Mouse (Mus musculus): ENCODE data around the gene Arap1. TPM values are rescaled to one million over a fixed set of nuclear protein-coding genes. Genes with fewer than 3 reads are reported as not detected.

The Arap1 gene
- total RNA-seq, 2 experiments from 2014 or later = 21.3 to 23.7 TPM

- peak; percentile 78 for DNase-seq
These were observed 102.8 kb downstream of the Arap1 start for GRCm38 (mm10) chr7:101450422-101451401.

GRCm38 (mm10) chr7:101452669-101453068 is 104.8 kb downstream of the Arap1 start:
- DNase-seq = no peak

GRCm38 (mm10) chr7:101453296-101453695 is 105.4 kb downstream of the Arap1 start:
- no peak for DNase-seq

DNA sequence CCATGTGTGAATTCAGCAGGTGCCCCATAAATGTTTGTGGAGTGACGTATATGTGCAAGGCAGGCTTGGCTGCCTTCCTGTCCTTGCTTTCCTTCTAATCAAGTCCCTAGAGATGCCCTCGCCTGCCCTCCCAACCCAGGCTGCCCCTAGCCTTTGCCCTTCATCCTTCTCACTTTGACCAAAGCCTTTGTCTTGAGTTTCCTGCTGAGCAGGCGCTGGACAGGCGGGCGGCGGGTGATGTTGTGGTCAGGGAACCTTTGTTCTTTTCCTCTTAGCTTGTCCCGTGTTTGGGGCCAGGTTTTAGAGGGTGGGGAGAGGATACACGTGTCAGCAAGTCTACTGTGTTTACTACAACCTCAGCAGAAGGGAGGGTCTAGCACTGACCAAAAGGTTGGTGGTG is 105.9 kb downstream of the Arap1 start:
- DNase-seq = peak; percentile 53

DNA sequence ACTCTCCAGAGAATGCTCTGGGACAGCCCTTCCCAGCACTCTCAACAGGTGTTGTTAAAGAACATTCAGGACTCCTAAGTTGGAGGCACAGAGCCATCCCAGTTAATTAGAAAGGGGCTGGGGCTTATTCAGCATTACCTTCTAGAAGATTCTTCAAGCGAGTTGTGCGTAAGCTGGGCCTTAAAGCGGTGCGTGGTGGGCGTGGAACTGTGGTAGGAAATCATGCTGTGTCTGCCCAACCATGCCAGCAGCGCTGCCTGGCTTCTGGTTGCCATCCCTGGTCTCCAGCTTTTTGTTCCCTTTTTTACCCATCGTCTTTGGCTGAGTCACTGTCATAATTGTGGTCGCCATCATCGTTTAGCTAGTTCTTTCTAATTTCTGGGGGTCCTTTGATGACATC is 106.6 kb downstream of the Arap1 start:
- DNase-seq = no peak

DNA sequence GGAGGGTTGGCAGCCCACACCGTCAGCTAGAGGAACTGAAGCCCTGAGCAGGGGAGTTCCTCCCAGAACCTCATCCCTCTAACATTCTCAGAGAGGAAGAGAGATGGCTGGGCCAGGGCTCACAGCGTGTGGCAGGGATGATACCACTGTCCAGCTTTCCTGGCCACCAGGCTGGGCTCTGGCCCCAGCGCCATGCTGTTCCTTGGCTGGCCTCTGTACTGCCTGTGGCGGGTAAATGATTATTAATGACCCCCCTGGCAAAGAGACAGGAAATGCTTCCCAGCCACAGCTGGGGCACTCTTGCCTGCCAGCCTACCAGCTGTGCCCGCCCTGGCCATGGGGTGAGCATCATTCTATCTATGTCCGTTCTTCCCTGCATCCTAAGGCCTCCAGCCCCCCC is 107.3 kb downstream of the Arap1 start:
- DNase-seq = no peak

DNA sequence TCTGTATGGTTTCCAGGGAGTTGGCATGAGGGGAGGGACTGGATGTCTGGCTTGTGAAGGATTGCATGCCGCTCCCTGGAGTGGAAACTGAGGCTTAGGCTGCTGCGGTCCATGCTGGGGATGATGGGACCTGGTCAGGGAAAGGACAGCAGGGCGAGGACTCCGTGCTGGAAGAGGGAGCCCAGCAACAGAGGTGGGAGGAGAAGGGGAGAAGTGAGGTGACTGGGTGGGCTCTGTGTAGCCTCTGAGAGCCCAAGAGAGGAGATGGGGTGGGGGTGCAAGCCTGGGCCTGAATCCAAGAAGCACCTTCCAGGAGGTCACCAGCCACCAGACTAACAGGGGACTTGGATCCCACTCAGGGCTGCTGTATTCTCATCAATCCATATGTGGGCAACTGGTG is 108.5 kb downstream of the Arap1 start:
- DNase-seq = no peak

- no peak for DNase-seq
These were observed 108.9 kb downstream of the Arap1 start for GRCm38 (mm10) chr7:101456789-101457188.

DNA sequence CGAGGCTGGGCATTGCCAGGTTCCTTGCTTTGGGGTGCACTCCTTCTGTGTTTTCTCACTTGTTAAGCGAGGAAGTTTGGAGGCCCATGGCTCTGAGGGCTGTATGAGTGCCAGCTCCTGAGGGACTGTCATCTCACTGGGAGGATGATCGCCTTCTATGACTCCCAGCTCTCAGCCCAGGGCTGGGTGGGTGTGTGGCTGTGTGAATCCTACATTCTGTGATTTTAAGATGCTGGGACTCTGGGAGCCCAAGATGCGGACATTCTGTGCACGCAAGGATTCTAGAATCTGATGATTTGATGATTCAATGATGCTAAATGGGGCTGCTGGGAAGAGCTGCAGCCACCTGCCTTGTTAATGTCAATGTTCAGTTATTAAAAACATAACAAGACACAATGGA is 109.4 kb downstream of the Arap1 start:
- DNase-seq = no peak

GRCm38 (mm10) chr7:101457801-101458200 is 109.9 kb downstream of the Arap1 start:
- DNase-seq = no peak

GRCm38 (mm10) chr7:101458278-101458781 is 110.5 kb downstream of the Arap1 start:
- DNase-seq = no peak

- DNase-seq = no peak
These were observed 111.5 kb downstream of the Arap1 start for GRCm38 (mm10) chr7:101459305-101459813.

- DNase-seq = no peak
These were observed 112.2 kb downstream of the Arap1 start for GRCm38 (mm10) chr7:101459923-101460607.

- peak; percentile 86 for DNase-seq
These were observed 112.7 kb downstream of the Arap1 start for GRCm38 (mm10) chr7:101460608-101460957.

GRCm38 (mm10) chr7:101461571-101461970 is 113.7 kb downstream of the Arap1 start:
- DNase-seq = no peak

Other genes starting within 250 kb of the Arap1 start
- gene Atg16l2, start 45.8 kb upstream of the Arap1 start, total RNA-seq (2021) = 1 to 10 TPM; 6.7 to 7.4 TPM
- gene Stard10, start 31.0 kb upstream of the Arap1 start, total RNA-seq (2021) = 10 to 100 TPM; 36.9 to 42.3 TPM
- gene Gm45837, start 62.8 kb downstream of the Arap1 start, total RNA-seq (2021) = 1 to 10 TPM in 1 of 2 experiments, not detected in 1; 5.7 TPM
- gene Pde2a, start 73.6 kb downstream of the Arap1 start, total RNA-seq (2021) = 10 to 100 TPM; 14.8 to 26.3 TPM
- not detected for gene Art2b, start 237.5 kb downstream of the Arap1 start, total RNA-seq (2021)

Data from gastrocnemius, postnatal 25 days (tissue).